ENCODE assay signal across 10 mouse cellular contexts in the genomic region with DNA sequence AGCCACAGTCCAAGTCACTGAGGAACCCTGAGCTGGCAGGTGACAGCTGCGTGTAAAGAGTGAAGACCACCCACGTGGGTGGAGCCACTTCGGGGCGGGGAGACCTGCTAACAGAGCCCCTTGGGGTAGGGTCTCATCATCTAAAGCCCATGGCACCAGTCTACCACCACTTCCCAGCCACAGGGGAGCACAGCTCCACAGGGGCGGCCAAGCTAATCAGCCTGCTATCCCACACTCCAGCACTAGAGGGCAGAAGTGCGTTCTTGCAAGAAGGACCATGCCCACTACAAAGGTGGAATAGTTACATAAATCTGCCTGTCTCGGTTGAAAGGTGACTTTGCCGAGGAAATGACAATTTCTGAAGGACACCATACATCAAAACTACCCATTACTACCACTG. TPM values are rescaled to one million over a fixed set of nuclear protein-coding genes. Genes with fewer than 3 reads are reported as not detected.
DNase-seq lines count a peak whose midpoint lies in the region; ATAC-seq and TF ChIP-seq lines count a peak whose summit lies in the region.
"Had no signal": no experiment of that assay in that cellular context is flagged by ENCODE, and none has a peak within 500 bp of the region (broad histone marks: within the 10 kb centered on the region; RNA-seq: fewer than 3 reads in every experiment).

No protein-coding gene starts in this region.

- H3K36me3 ChIP-seq in forebrain, embryonic 10.5 days (replicated peaks): peaks cover 79% of the 10 kb centered on the region
- peaks cover 18% of the 10 kb centered on the region for H3K36me3 ChIP-seq in forebrain, embryonic 16.5 days (ENCODE audit: control insufficient read depth, insufficient read depth)
- H3K36me3 ChIP-seq in G1E (replicated peaks): peaks cover 88% of the 10 kb centered on the region

- no peaks in the 10 kb centered on the region; the same call in 1 of the 2 replicates for H3K9me3 ChIP-seq in forebrain, embryonic 10.5 days
- H3K9me3 ChIP-seq in forebrain, embryonic 16.5 days (ENCODE audit: control insufficient read depth, low read length): no peaks in the 10 kb centered on the region
- no peaks in the 10 kb centered on the region for H3K9me3 ChIP-seq in G1E (replicated peaks)
- H3K9me3 ChIP-seq: midbrain, embryonic 12.5 days had no signal

- TF ChIP-seq POLR2A in cerebellum, adult 2 months (IDR thresholded peaks at IDR 0.05; ENCODE audit: borderline replicate concordance, insufficient read depth, low read length): no peak

- 70% methylated on average over 8 of the region's 8 CpGs for WGBS in forebrain, embryonic 10.5 days
- 70% methylated on average over 8 of the region's 8 CpGs for WGBS in forebrain, embryonic 16.5 days
- 34% methylated on average over 8 of the region's 8 CpGs for WGBS in cerebellum, adult 2 months

- H3K9ac ChIP-seq in forebrain, embryonic 16.5 days (replicated peaks; ENCODE audit: low read depth, low read length): no peak overlapping the region
- H3K9ac ChIP-seq: midbrain, embryonic 12.5 days had no signal

- peak; percentile 94 for TF ChIP-seq CTCF in G1E (IDR thresholded peaks at IDR 0.05; ENCODE audit: low read depth, low read length)
- TF ChIP-seq CTCF in cerebellum, adult 2 months (IDR thresholded peaks at IDR 0.05; ENCODE audit: borderline replicate concordance, insufficient read depth, low read depth, low read length): peak; percentile 92
- TF ChIP-seq CTCF in layer of hippocampus, adult 2 months (conservative IDR thresholded peaks at IDR 0.05): peak; percentile 93

- DNase-seq in forebrain, embryonic 10.5 days (ENCODE audit: extremely low spot score, low spot score): peak; percentile 72
- DNase-seq in G1E (ENCODE audit: low spot score): peak; percentile 70
- DNase-seq in cerebellum, adult 2 months: peak; percentile 74 to 84
- DNase-seq in gastrocnemius, adult 18-20 months (ENCODE audit: low spot score): peak; percentile 72
- DNase-seq in layer of hippocampus, adult 2 months (ENCODE audit: low spot score in 2 of 2): peak; percentile 56 to 79
- DNase-seq in lung, postnatal 14 days: peak; percentile 88
- peak; percentile 55 for DNase-seq in skeletal muscle tissue, adult 2 months (ENCODE audit: low read depth, low spot score)

- no peak overlapping the region for H3K27ac ChIP-seq in forebrain, embryonic 10.5 days
- no peak overlapping the region for H3K27ac ChIP-seq in forebrain, embryonic 16.5 days (ENCODE audit: low read length)
- H3K27ac ChIP-seq in cerebellum, adult 2 months (ENCODE audit: insufficient read depth, low read length): no peak overlapping the region
- H3K27ac ChIP-seq in layer of hippocampus, adult 2 months: no peak overlapping the region
- H3K27ac ChIP-seq: midbrain, embryonic 12.5 days had no signal

- H3K4me2 ChIP-seq in forebrain, embryonic 16.5 days (ENCODE audit: low read length): no peak overlapping the region
- H3K4me2 ChIP-seq: midbrain, embryonic 12.5 days had no signal

- H3K4me1 ChIP-seq in forebrain, embryonic 10.5 days: peaks cover 31% of the 10 kb centered on the region
- peaks cover 39% of the 10 kb centered on the region for H3K4me1 ChIP-seq in forebrain, embryonic 16.5 days (replicated peaks; ENCODE audit: control insufficient read depth, insufficient read depth, low read length)
- peaks cover 69% of the 10 kb centered on the region for H3K4me1 ChIP-seq in G1E (ENCODE audit: insufficient read depth, low read depth, low read length)
- peaks cover 17% of the 10 kb centered on the region for H3K4me1 ChIP-seq in cerebellum, adult 2 months (ENCODE audit: control insufficient read depth, insufficient read depth, low read length)

- ATAC-seq in forebrain, embryonic 16.5 days: no peak
- no peak for ATAC-seq in G1E (ENCODE audit: extremely low read depth, insufficient number of reproducible peaks, low FRiP score, poor library complexity, severe bottlenecking)
- ATAC-seq: Patski had no signal

- no peaks in the 10 kb centered on the region for H3K27me3 ChIP-seq in forebrain, embryonic 10.5 days (ENCODE audit: poor library complexity, severe bottlenecking)
- no peaks in the 10 kb centered on the region for H3K27me3 ChIP-seq in forebrain, embryonic 16.5 days (replicated peaks; ENCODE audit: control insufficient read depth, insufficient read depth, low read length)
- H3K27me3 ChIP-seq in G1E (ENCODE audit: insufficient read depth, low read length): no peaks in the 10 kb centered on the region
- H3K27me3 ChIP-seq in cerebellum, adult 2 months (ENCODE audit: control insufficient read depth, insufficient read depth, low read length): no peaks in the 10 kb centered on the region
- H3K27me3 ChIP-seq: midbrain, embryonic 12.5 days; Patski had no signal

- H3K4me3 ChIP-seq in forebrain, embryonic 10.5 days: 0 out of 2 replicates have a peak overlapping the region, but pooled peaks have one; percentile 8
- H3K4me3 ChIP-seq in forebrain, embryonic 16.5 days (replicated peaks; ENCODE audit: low read length): no peak overlapping the region
- peak overlapping the region; percentile 17; the same call in 1 of the 2 replicates for H3K4me3 ChIP-seq in G1E (ENCODE audit: low read depth, low read length)
- no peak overlapping the region for H3K4me3 ChIP-seq in cerebellum, adult 2 months (replicated peaks; ENCODE audit: insufficient read depth, low read depth, low read length)
- no peak overlapping the region for H3K4me3 ChIP-seq in layer of hippocampus, adult 2 months
- H3K4me3 ChIP-seq: midbrain, embryonic 12.5 days had no signal

RNA-seq across cellular contexts. Expression of a gene that starts 3.3 kb away (rescaled TPM):
- 64.0 and 68.4 TPM in 2 replicates for polyA plus RNA-seq in forebrain, embryonic 10.5 days (2016; fragmentation: Nextera tagmentation; extraction: Ambion mirVana)
- 45.4 and 49.5 TPM in 2 replicates for polyA plus RNA-seq in forebrain, embryonic 16.5 days (2015; fragmentation: Nextera tagmentation; extraction: Ambion mirVana)
- total RNA-seq in G1E (2014; fragmentation: Nextera tagmentation) (75.0 and 91.2 TPM in 2 replicates), G1E (2017) (18.0 and 19.4 TPM in 2 replicates)
- polyA plus RNA-seq in G1E (2012): 134 and 163 TPM in 2 replicates
- 17.0 and 17.8 TPM in 2 replicates for polyA plus RNA-seq in cerebellum, adult 2 months (2012; rRNA removed)
- 10 to 100 TPM; 10.5 to 12.6 TPM for total RNA-seq in gastrocnemius, adult 18-20 months (2021)
- 10 to 100 TPM; 24.8 to 25.0 TPM for total RNA-seq in layer of hippocampus, adult 2 months (2021)

RNA-seq across cellular contexts. Expression of a gene that starts 17.2 kb away (rescaled TPM):
- 70.2 and 70.9 TPM in 2 replicates for polyA plus RNA-seq in forebrain, embryonic 10.5 days (2016; fragmentation: Nextera tagmentation; extraction: Ambion mirVana)
- polyA plus RNA-seq in forebrain, embryonic 16.5 days (2015; fragmentation: Nextera tagmentation; extraction: Ambion mirVana): 77.9 and 78.6 TPM in 2 replicates
- total RNA-seq in G1E (2014; fragmentation: Nextera tagmentation) (53.5 and 75.9 TPM in 2 replicates), G1E (2017) (45.6 and 45.8 TPM in 2 replicates)
- 47.5 and 68.7 TPM in 2 replicates for polyA plus RNA-seq in G1E (2012)
- 68.3 and 69.7 TPM in 2 replicates for polyA plus RNA-seq in cerebellum, adult 2 months (2012; rRNA removed)
- total RNA-seq in gastrocnemius, adult 18-20 months (2021): 10 to 100 TPM; 34.7 to 38.1 TPM
- total RNA-seq in layer of hippocampus, adult 2 months (2021): 10 to 100 TPM; 50.1 to 56.3 TPM

RNA-seq across cellular contexts. Expression of a gene that starts 18.5 kb away (rescaled TPM):
- not detected in 2 replicates for polyA plus RNA-seq in forebrain, embryonic 10.5 days (2016; fragmentation: Nextera tagmentation; extraction: Ambion mirVana)
- polyA plus RNA-seq in forebrain, embryonic 16.5 days (2015; fragmentation: Nextera tagmentation; extraction: Ambion mirVana): 0.13 TPM in 1 of 2 replicates, not detected in the other
- 0.63 TPM in 1 of 2 replicates, not detected in the other for total RNA-seq in G1E (2014; fragmentation: Nextera tagmentation)
- 0.06 and 0.11 TPM in 2 replicates for total RNA-seq in G1E (2017)
- polyA plus RNA-seq in G1E (2012): 0.03 and 0.10 TPM in 2 replicates
- polyA plus RNA-seq in cerebellum, adult 2 months (2012; rRNA removed): 2.0 TPM in 2 replicates
- not detected for total RNA-seq in gastrocnemius, adult 18-20 months (2021)
- 1 to 10 TPM; 3.5 to 4.8 TPM for total RNA-seq in layer of hippocampus, adult 2 months (2021)
- polyA plus RNA-seq: midbrain, embryonic 12.5 days; Patski had no signal

RNA-seq across cellular contexts. Expression of a gene that starts 42.1 kb away (rescaled TPM):
- 3.1 and 3.4 TPM in 2 replicates for polyA plus RNA-seq in forebrain, embryonic 10.5 days (2016; fragmentation: Nextera tagmentation; extraction: Ambion mirVana)
- 8.9 and 9.5 TPM in 2 replicates for polyA plus RNA-seq in forebrain, embryonic 16.5 days (2015; fragmentation: Nextera tagmentation; extraction: Ambion mirVana)
- total RNA-seq in G1E (2014; fragmentation: Nextera tagmentation): 2.4 and 3.6 TPM in 2 replicates
- total RNA-seq in G1E (2017): 3.4 and 3.7 TPM in 2 replicates
- polyA plus RNA-seq in G1E (2012): 8.2 and 9.6 TPM in 2 replicates
- polyA plus RNA-seq in cerebellum, adult 2 months (2012; rRNA removed): 14.1 and 14.7 TPM in 2 replicates
- 1 to 10 TPM; 3.0 to 4.6 TPM for total RNA-seq in gastrocnemius, adult 18-20 months (2021)
- 10 to 100 TPM; 24.0 to 24.3 TPM for total RNA-seq in layer of hippocampus, adult 2 months (2021)

RNA-seq across cellular contexts. Expression of a gene that starts 45.3 kb away (rescaled TPM):
- 0.19 and 0.37 TPM in 2 replicates for polyA plus RNA-seq in forebrain, embryonic 10.5 days (2016; fragmentation: Nextera tagmentation; extraction: Ambion mirVana)
- 0.36 and 1.0 TPM in 2 replicates for polyA plus RNA-seq in forebrain, embryonic 16.5 days (2015; fragmentation: Nextera tagmentation; extraction: Ambion mirVana)
- total RNA-seq in G1E (2014; fragmentation: Nextera tagmentation) (not detected in 2 replicates), G1E (2017) (0.05 TPM in 1 of 2 replicates, not detected in the other)
- polyA plus RNA-seq in G1E (2012): 0.02 TPM in 1 of 2 replicates, not detected in the other
- polyA plus RNA-seq in cerebellum, adult 2 months (2012; rRNA removed): 38.5 and 52.1 TPM in 2 replicates
- not detected for total RNA-seq in gastrocnemius, adult 18-20 months (2021)
- 1 to 10 TPM; 1.2 to 2.2 TPM for total RNA-seq in layer of hippocampus, adult 2 months (2021)

Comparison
In these comparisons a context has a peak if more than half of its experiments do, and no peak if none do; other contexts are left out.
1. H3K4me3 ChIP-seq: peak in forebrain, embryonic 10.5 days (single experiment) and G1E (single experiment); none in forebrain, embryonic 16.5 days (single experiment), cerebellum, adult 2 months (single experiment) and layer of hippocampus, adult 2 months (single experiment).
2. Peak in every context shown above with its lines, with median percentiles within 50 percentile points of each other: DNase-seq and CTCF ChIP-seq.